Mouse (Mus musculus): ENCODE results near the gene 5730522E02Rik. TPM values are rescaled to one million over a fixed set of nuclear protein-coding genes. Genes with fewer than 3 reads are reported as not detected.

The 5730522E02Rik gene
- total and polyA plus RNA-seq, 3 experiments: not detected

DNA sequence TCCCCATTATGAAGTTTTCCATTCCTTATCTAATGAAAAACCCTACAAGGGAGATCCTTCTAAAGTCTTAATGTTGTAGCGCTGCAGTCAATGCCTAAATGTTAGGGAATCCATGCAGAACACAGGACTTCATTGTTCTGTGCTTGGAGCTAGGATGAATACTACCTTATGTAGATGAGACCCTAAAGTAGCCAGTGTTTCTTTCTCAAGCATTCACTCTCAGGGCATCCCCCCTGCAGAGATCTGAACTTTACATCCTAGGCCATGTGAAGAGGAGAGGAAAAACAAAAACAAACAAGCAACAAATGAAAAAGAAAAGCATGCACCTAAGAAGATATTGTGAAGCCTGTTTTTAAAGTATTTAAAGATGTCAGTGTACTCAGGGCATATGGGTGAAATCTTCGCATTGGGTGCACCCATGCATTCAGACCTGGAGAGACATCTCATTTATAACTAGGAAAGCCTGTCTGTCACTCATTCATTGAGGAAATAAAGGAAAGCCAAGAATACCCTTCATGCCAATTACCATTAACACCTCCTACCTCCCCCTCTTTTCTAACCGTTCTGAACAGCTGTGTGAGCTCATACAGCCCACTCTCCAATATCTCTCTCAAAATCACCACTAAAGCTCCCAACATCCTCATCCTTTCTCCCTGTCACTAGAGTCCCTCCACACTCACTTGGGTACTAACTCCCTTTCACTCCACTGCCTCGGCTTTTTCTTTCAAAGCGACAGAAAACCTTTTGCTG lies 442.8 kb downstream of the 5730522E02Rik start:
- H3K4me3 ChIP-seq (ENCODE audit: control insufficient read depth in 1 of 2, insufficient read depth in 1 of 2, low read depth in 2 of 2, low read length in 2 of 2): no peak overlapping the region
- no peak for DNase-seq (ENCODE audit: low read depth, low spot score)
- TF ChIP-seq USF1 (IDR thresholded peaks at IDR 0.05; ENCODE audit: low read depth, low read length): no peak
- no peak for TF ChIP-seq BHLHE40 (IDR thresholded peaks at IDR 0.05; ENCODE audit: borderline replicate concordance, low read depth, low read length)

GRCm38 (mm10) chr11:25753156-25753899 lies 457.2 kb downstream of the 5730522E02Rik start:
- DNase-seq (ENCODE audit: low read depth, low spot score): no peak
- H3K36me3 ChIP-seq (ENCODE audit: control insufficient read depth in 1 of 2, insufficient read depth in 2 of 2, low read length in 2 of 2): no peaks in the 10 kb centered on the region
- no peaks in the 10 kb centered on the region for H3K4me1 ChIP-seq (ENCODE audit: control insufficient read depth in 1 of 2, insufficient read depth in 2 of 2, low read length in 2 of 2)
- H3K27me3 ChIP-seq (ENCODE audit: control insufficient read depth in 1 of 2, insufficient read depth in 2 of 2, low read length in 2 of 2): no peaks in the 10 kb centered on the region
- no peak overlapping the region for H3K27ac ChIP-seq (ENCODE audit: control insufficient read depth, low read depth, low read length)
- no peak for TF ChIP-seq GATA1 (IDR thresholded peaks at IDR 0.05; ENCODE audit: low read depth, low read length)
- TF ChIP-seq USF2 (IDR thresholded peaks at IDR 0.05; ENCODE audit: borderline replicate concordance in 1 of 2, insufficient read depth in 1 of 2, low read depth in 1 of 2, low read length in 2 of 2): no peak
- TF ChIP-seq USF1 (IDR thresholded peaks at IDR 0.05; ENCODE audit: low read depth, low read length): no peak
- TF ChIP-seq ETS1 (IDR thresholded peaks at IDR 0.05; ENCODE audit: low read depth, low read length): no peak
- no peak for TF ChIP-seq MEF2A (IDR thresholded peaks at IDR 0.05; ENCODE audit: extremely low read depth, insufficient replicate concordance, low read depth, low read length, poor library complexity, severe bottlenecking)
- TF ChIP-seq EP300 (IDR thresholded peaks at IDR 0.05; ENCODE audit: low read depth in 1 of 2, low read length in 2 of 2): no peak
- no peak for TF ChIP-seq CHD1 (IDR thresholded peaks at IDR 0.05; ENCODE audit: low read depth, low read length)
- TF ChIP-seq CHD2 (IDR thresholded peaks at IDR 0.05; ENCODE audit: low read length): no peak
- no peaks in the 10 kb centered on the region for H3K79me2 ChIP-seq (ENCODE audit: control insufficient read depth, insufficient read depth, low read length, poor library complexity)
- no peaks in the 10 kb centered on the region for H3K9me3 ChIP-seq (replicated peaks; ENCODE audit: insufficient read depth, low read length)
- H3K4me3 ChIP-seq (ENCODE audit: control insufficient read depth in 1 of 2, insufficient read depth in 1 of 2, low read depth in 2 of 2, low read length in 2 of 2): no peak overlapping the region
- H3K9ac ChIP-seq (ENCODE audit: control insufficient read depth, low read depth, low read length, poor library complexity, severe bottlenecking): no peak overlapping the region

More for the DNA sequence above, 442.8 kb downstream of the 5730522E02Rik start:
- Histone ChIP-seq H3K9ac (ENCODE audit: control insufficient read depth, low read depth, low read length, poor library complexity, severe bottlenecking) (no peak overlapping the region), H3K27ac (ENCODE audit: control insufficient read depth, low read depth, low read length) (no peak overlapping the region), H3K27me3 (ENCODE audit: control insufficient read depth in 1 of 2, insufficient read depth in 2 of 2, low read length in 2 of 2) (no peaks in the 10 kb centered on the region), H3K36me3 (ENCODE audit: control insufficient read depth in 1 of 2, insufficient read depth in 2 of 2, low read length in 2 of 2) (no peaks in the 10 kb centered on the region), H3K79me2 (ENCODE audit: control insufficient read depth, insufficient read depth, low read length, poor library complexity) (no peaks in the 10 kb centered on the region), H3K4me1 (ENCODE audit: control insufficient read depth in 1 of 2, insufficient read depth in 2 of 2, low read length in 2 of 2) (no peaks in the 10 kb centered on the region), H3K9me3 (replicated peaks; ENCODE audit: insufficient read depth, low read length) (no peaks in the 10 kb centered on the region)

- H3K4me3 ChIP-seq (ENCODE audit: control insufficient read depth in 1 of 2, insufficient read depth in 1 of 2, low read depth in 2 of 2, low read length in 2 of 2): no peak overlapping the region
- TF ChIP-seq ETS1 (IDR thresholded peaks at IDR 0.05; ENCODE audit: low read depth, low read length): no peak
- no peaks in the 10 kb centered on the region for H3K27me3 ChIP-seq (ENCODE audit: control insufficient read depth in 1 of 2, insufficient read depth in 2 of 2, low read length in 2 of 2)
- H3K4me1 ChIP-seq (ENCODE audit: control insufficient read depth in 1 of 2, insufficient read depth in 2 of 2, low read length in 2 of 2): no peaks in the 10 kb centered on the region
- no peaks in the 10 kb centered on the region for H3K36me3 ChIP-seq (ENCODE audit: control insufficient read depth in 1 of 2, insufficient read depth in 2 of 2, low read length in 2 of 2)
- H3K79me2 ChIP-seq (ENCODE audit: control insufficient read depth, insufficient read depth, low read length, poor library complexity): no peaks in the 10 kb centered on the region
- H3K27ac ChIP-seq (ENCODE audit: control insufficient read depth, low read depth, low read length): no peak overlapping the region
- no peaks in the 10 kb centered on the region for H3K9me3 ChIP-seq (replicated peaks; ENCODE audit: insufficient read depth, low read length)
- no peak overlapping the region for H3K9ac ChIP-seq (ENCODE audit: control insufficient read depth, low read depth, low read length, poor library complexity, severe bottlenecking)
- no peak for DNase-seq (ENCODE audit: low read depth, low spot score)
Measured at GRCm38 (mm10) chr11:25752418-25752817, 458.1 kb downstream of the 5730522E02Rik start.

Measured in MEL (cell line).